Mouse (Mus musculus): Measurements from ENCODE around the gene Tpra1.

Tpra1 gene

GRCm38 (mm10) chr6:88926870-88927269 lies 24.8 kb downstream of the Tpra1 start:
- no peak for DNase-seq (ENCODE audit: low spot score in 2 of 2)

GRCm38 (mm10) chr6:88927595-88927994 lies 25.5 kb downstream of the Tpra1 start:
- DNase-seq (ENCODE audit: low spot score in 2 of 2): peak; percentile 85 to 88

- no peak for DNase-seq (ENCODE audit: low spot score in 2 of 2)
Observed at GRCm38 (mm10) chr6:88928026-88928425, 26.0 kb downstream of the Tpra1 start.

- DNase-seq (ENCODE audit: low spot score in 2 of 2): no peak
Observed at GRCm38 (mm10) chr6:88928576-88928975, 26.5 kb downstream of the Tpra1 start.

GRCm38 (mm10) chr6:88929451-88929850 lies 27.4 kb downstream of the Tpra1 start:
- DNase-seq (ENCODE audit: low spot score in 2 of 2): no peak

GRCm38 (mm10) chr6:88930049-88930448 lies 28.0 kb downstream of the Tpra1 start:
- DNase-seq (ENCODE audit: low spot score in 2 of 2): no peak

GRCm38 (mm10) chr6:88931449-88931848 lies 29.4 kb downstream of the Tpra1 start:
- no peak for DNase-seq (ENCODE audit: low spot score in 2 of 2)

GRCm38 (mm10) chr6:88934132-88934531 lies 32.1 kb downstream of the Tpra1 start:
- no peak for DNase-seq (ENCODE audit: low spot score in 2 of 2)

GRCm38 (mm10) chr6:88934816-88935215 lies 32.8 kb downstream of the Tpra1 start:
- DNase-seq (ENCODE audit: low spot score in 2 of 2): peak in 1 of 2 experiments; percentile 72

DNA sequence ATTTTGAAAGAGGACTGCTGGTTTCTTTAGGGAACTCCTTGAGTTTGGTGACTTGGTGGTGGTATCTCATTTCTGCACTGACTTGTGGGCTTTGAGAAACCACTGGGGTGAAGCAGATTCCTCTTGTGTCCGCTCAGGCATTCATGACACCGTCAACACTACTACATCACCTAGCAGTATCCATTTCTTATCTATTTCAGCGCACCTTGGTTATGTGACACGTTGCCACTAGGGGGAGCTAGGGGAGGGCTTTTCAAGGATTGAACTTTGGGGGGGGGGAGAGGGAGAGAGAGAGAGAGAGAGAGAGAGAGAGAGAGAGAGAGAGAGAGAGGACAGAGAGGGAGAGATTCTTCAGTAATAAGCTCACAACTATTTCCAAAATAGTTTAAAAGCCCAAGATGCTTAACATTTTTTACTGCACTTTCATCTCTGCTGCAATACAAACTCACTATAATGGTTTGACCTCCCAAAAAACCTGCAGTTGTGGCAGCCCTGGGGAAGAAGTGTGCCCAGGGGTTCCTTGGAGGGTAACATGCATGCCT lies 33.8 kb downstream of the Tpra1 start:
- no peak for DNase-seq (ENCODE audit: low spot score in 2 of 2)

- no peak for DNase-seq (ENCODE audit: low spot score in 2 of 2)
Observed at GRCm38 (mm10) chr6:88936342-88937213, 34.5 kb downstream of the Tpra1 start.

DNA sequence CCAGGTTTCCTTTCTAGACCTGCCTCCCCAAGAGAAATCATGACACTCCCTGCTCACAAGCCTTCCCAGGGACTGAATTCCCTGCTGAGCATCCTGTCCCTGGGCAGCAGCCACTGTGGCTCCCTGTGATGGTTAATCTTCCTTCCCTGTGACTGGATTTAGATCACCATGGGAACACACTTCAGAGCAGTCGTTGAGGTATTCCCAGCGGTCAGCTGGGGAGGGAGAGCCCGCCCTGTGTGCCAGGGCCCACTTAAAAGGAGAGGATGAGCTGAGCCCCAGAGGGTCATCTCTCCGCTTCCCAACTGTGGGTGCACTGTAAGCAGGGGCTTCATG lies 35.1 kb downstream of the Tpra1 start:
- no peak for DNase-seq (ENCODE audit: low spot score in 2 of 2)

DNA sequence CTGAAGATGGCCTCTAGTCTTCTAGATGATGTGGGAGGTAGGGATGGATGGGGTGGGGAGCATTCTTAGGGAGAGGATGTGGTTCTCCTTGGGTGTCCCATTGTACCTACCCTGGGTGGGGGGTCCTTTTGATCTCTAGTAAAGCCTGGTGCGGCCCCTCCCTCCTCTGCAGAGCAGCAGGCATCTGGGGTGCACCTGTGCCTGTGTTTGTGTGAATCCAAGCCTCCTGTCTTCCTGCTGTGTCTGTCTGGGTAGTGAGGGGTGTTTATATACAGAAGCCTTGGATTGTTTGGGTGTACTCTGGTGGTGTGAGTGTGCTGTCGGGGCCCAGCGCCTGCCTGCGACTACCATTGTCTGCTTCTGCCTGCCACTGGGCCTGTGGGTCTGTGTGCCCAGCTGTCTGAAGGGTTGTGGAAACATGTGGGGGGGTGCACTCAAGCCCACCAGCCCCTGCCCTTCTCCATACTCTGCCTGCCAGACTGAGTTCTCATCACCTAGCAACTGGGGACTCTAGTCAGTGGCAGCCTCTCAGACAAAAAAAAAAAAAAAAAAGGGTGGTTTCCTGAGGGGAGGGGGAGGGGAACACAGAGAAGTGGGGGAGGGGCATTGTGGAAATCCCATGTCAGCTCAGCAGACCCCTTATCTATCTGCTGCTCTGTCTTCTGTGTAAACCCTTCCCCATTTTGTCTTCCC lies 36.1 kb downstream of the Tpra1 start:
- DNase-seq (ENCODE audit: low spot score in 2 of 2): no peak

- DNase-seq (ENCODE audit: low spot score in 2 of 2): no peak
Observed at GRCm38 (mm10) chr6:88938664-88939055, 36.6 kb downstream of the Tpra1 start.

DNA sequence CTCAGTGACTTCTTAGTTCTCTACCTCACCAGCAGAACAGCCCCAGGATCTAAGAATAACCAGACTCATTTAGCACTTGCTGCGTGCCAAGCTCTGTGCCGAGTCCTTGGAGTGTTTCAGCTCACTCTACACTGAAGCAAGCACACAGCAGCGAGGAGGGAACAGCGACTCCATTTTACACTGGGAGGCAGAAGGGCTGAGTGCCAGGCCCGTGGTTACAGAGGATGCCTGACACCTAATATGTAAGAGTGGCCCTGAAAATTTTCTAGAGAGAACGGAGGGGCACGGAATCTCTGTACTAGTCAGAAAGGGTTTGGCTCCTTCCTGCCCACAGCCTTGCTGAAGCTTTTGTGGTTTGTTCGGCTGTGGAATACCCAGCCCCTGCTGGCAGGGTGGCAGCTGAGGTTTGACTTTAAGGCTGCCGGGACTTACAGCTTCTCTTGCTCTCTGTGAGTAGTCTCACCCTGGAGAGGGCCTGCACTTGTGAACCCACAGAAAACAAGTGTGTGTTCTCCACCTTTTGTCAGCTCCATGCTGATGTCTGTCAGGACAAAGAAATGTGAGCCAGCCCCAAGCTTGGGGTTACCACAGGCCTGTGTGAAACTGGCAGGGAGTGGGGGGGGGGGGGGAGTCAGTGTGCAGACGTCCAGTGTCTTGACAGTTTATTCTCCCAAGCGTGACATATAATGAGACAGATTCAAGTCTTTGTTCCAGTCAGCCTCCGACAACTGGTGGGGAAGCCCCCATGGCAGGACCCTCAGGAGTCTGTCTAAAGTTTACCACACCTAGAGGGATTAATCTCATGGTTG lies 37.4 kb downstream of the Tpra1 start:
- DNase-seq (ENCODE audit: low spot score in 2 of 2): peak; percentile 70 to 76

- no peak for DNase-seq (ENCODE audit: low spot score in 2 of 2)
Observed at GRCm38 (mm10) chr6:88940090-88940916, 38.3 kb downstream of the Tpra1 start.

- no peak for DNase-seq (ENCODE audit: low spot score in 2 of 2)
Observed at GRCm38 (mm10) chr6:88941628-88942027, 39.6 kb downstream of the Tpra1 start.

DNA sequence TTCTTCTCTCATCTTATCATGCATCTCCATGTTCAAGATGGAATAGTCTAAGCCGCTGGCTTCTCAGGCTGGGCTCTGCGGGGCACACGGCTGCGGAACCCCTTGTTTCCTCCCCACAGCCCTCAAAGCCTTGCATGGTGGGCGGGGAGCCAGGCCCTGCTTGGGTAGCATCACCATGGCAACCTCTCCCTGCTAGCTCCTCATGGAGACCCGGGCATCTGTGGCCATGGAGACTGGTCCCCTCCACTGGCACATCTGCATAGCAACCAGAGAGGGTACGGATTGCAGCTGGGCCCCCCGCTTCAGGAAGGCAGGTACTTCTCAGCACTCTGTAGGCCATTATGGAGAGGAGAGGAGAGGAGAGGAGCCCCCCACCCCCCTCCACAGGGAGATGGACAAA lies 40.5 kb downstream of the Tpra1 start:
- no peak for DNase-seq (ENCODE audit: low spot score in 2 of 2)

GRCm38 (mm10) chr6:88943666-88944065 lies 41.6 kb downstream of the Tpra1 start:
- DNase-seq (ENCODE audit: low spot score in 2 of 2): no peak

- DNase-seq (ENCODE audit: low spot score in 2 of 2): no peak
Observed at GRCm38 (mm10) chr6:88946442-88946841, 44.4 kb downstream of the Tpra1 start.

DNA sequence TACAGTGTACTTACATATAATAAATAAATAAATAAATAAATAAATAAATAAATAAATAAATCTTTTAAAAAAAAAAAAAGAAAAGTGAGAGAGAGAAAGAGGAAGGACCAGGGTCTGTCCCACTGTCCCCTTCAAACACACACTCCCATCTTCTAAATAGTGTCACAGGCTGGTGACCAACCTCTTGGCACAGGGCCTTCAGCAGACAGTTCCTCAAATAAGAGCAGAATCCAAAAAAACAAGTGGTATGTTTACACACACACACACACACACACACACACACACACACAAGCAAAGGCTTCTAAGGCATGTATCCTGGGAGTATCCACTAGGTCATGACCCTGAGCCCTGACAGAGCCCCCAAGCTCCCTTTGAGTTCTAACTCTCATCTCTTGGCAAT lies 45.7 kb downstream of the Tpra1 start:
- DNase-seq (ENCODE audit: low spot score in 2 of 2): no peak

All from frontal cortex, postnatal 36 days (tissue).